ENCODE assay signal across 9 mouse cellular contexts in genomic region chr10:38269136-38269535, GRCm38 (mm10).
DNase-seq lines count a peak whose midpoint lies in the region; ATAC-seq and TF ChIP-seq lines count a peak whose summit lies in the region.
"Had no signal": no experiment of that assay in that cellular context is flagged by ENCODE, and none has a peak within 500 bp of the region (broad histone marks: within the 10 kb centered on the region; RNA-seq: fewer than 3 reads in every experiment).

No protein-coding gene starts in this region.

- no peaks in the 10 kb centered on the region for H3K36me3 ChIP-seq in intestine, postnatal 0 days (ENCODE audit: control insufficient read depth, insufficient read depth)
- no peaks in the 10 kb centered on the region for H3K36me3 ChIP-seq in intestine, embryonic 16.5 days (ENCODE audit: control insufficient read depth, insufficient read depth, low read length)
- H3K36me3 ChIP-seq in CH12.LX (replicated peaks in 1 of 2; ENCODE audit: control insufficient read depth in 1 of 2, insufficient read depth in 1 of 2, low read length in 1 of 2) = no peaks in the 10 kb centered on the region
- H3K36me3 ChIP-seq: liver, embryonic 15.5 days had no signal

- H3K4me3 ChIP-seq in intestine, postnatal 0 days (ENCODE audit: low read depth, low read length) = no peak overlapping the region
- no peak overlapping the region for H3K4me3 ChIP-seq in intestine, embryonic 16.5 days (ENCODE audit: low read length)
- H3K4me3 ChIP-seq in CH12.LX (replicated peaks in 1 of 3; ENCODE audit: low read depth in 2 of 3, low read length in 2 of 3, poor library complexity in 1 of 3) = no peak overlapping the region
- H3K4me3 ChIP-seq: liver, embryonic 15.5 days had no signal

- in situ Hi-C loops in CH12.LX (cut with MboI; ENCODE audit: low pct_ligation_motif_present, low pct_unique_long_range_greater_than_20kb, low sequenced_read_pairs) = no loop called here

- ATAC-seq in intestine, postnatal 0 days = no peak
- ATAC-seq in intestine, embryonic 16.5 days = no peak

- H3K4me1 ChIP-seq in intestine, postnatal 0 days (replicated peaks; ENCODE audit: control insufficient read depth, insufficient read depth, low read length) = no peaks in the 10 kb centered on the region
- no peaks in the 10 kb centered on the region for H3K4me1 ChIP-seq in intestine, embryonic 16.5 days (ENCODE audit: control insufficient read depth, insufficient read depth, low read length)
- no peaks in the 10 kb centered on the region for H3K4me1 ChIP-seq in CH12.LX (ENCODE audit: control insufficient read depth in 1 of 2, insufficient read depth in 2 of 2)
- H3K4me1 ChIP-seq: liver, embryonic 15.5 days had no signal

- dilution Hi-C loops in CH12.LX (cut with MboI; ENCODE audit: extremely low pct_ligation_motif_present, extremely low pct_unique_long_range_greater_than_20kb, low sequenced_read_pairs) = no loop called here

- no peak overlapping the region for H3K27ac ChIP-seq in intestine, postnatal 0 days (ENCODE audit: low read depth, low read length)
- no peak overlapping the region for H3K27ac ChIP-seq in intestine, embryonic 16.5 days (ENCODE audit: low read length)
- H3K27ac ChIP-seq in CH12.LX (ENCODE audit: insufficient read depth, low read depth) = no peak overlapping the region
- H3K27ac ChIP-seq: liver, embryonic 15.5 days had no signal

- no peaks in the 10 kb centered on the region for H3K79me2 ChIP-seq in CH12.LX (replicated peaks; ENCODE audit: control insufficient read depth, extremely low read depth, insufficient read depth, poor library complexity, severe bottlenecking)

- peak; percentile 60 for TF ChIP-seq CTCF in intestine, postnatal 0 days (IDR thresholded peaks at IDR 0.05; ENCODE audit: low read depth)
- peak in 1 of 2 experiments; percentile 44; a peak in 2 of 4 replicates for TF ChIP-seq CTCF in CH12.LX (conservative IDR thresholded peaks at IDR 0.05 in 1 of 2, IDR thresholded peaks at IDR 0.05 in 1 of 2; ENCODE audit: low read depth in 2 of 2, low read length in 2 of 2)

- no peaks in the 10 kb centered on the region for H3K27me3 ChIP-seq in intestine, postnatal 0 days (replicated peaks; ENCODE audit: control insufficient read depth, insufficient read depth, low read length)
- H3K27me3 ChIP-seq in intestine, embryonic 16.5 days (replicated peaks; ENCODE audit: control insufficient read depth, insufficient read depth, low read length) = no peaks in the 10 kb centered on the region
- no peaks in the 10 kb centered on the region for H3K27me3 ChIP-seq in CH12.LX (replicated peaks)
- H3K27me3 ChIP-seq: liver, embryonic 15.5 days had no signal

- DNase-seq in CH12.LX (ENCODE audit: extremely low read depth) = peak; percentile 37
- DNase-seq in adrenal gland, postnatal 10 days = peak; percentile 42
- DNase-seq in kidney, postnatal 36 days = peak; percentile 5 to 44
- DNase-seq in right cerebral cortex, postnatal 36 days (ENCODE audit: low spot score in 2 of 2) = no peak
- no peak for DNase-seq in testis, postnatal 10 days (ENCODE audit: low spot score)
- DNase-seq in layer of hippocampus, postnatal 10 days (ENCODE audit: low spot score in 2 of 2) = no peak

- H3K9me3 ChIP-seq in intestine, postnatal 0 days (ENCODE audit: control insufficient read depth) = no peaks in the 10 kb centered on the region
- H3K9me3 ChIP-seq in intestine, embryonic 16.5 days (ENCODE audit: control insufficient read depth, low read length) = no peaks in the 10 kb centered on the region
- H3K9me3 ChIP-seq in CH12.LX (replicated peaks; ENCODE audit: low read length) = no peaks in the 10 kb centered on the region
- H3K9me3 ChIP-seq: liver, embryonic 15.5 days had no signal

- WGBS in intestine, postnatal 0 days = 91% methylated on average over 1 of the region's 1 CpGs
- 92% methylated on average over 1 of the region's 1 CpGs for WGBS in intestine, embryonic 16.5 days

- TF ChIP-seq POLR2A in CH12.LX (IDR thresholded peaks at IDR 0.05; ENCODE audit: low read depth, low read length) = no peak

- TF ChIP-seq EP300 in CH12.LX (IDR thresholded peaks at IDR 0.05; ENCODE audit: low read length) = no peak

- peak; percentile 65 for TF ChIP-seq RAD21 in CH12.LX (IDR thresholded peaks at IDR 0.05; ENCODE audit: low read depth, low read length)

- H3K9ac ChIP-seq in intestine, postnatal 0 days (ENCODE audit: low read depth, low read length) = no peak overlapping the region
- H3K9ac ChIP-seq in intestine, embryonic 16.5 days (ENCODE audit: low read depth, low read length) = no peak overlapping the region
- no peak overlapping the region for H3K9ac ChIP-seq in CH12.LX (ENCODE audit: insufficient read depth, low read depth)
- H3K9ac ChIP-seq: liver, embryonic 15.5 days had no signal

- no peak overlapping the region for H3K4me2 ChIP-seq in intestine, postnatal 0 days (replicated peaks; ENCODE audit: low read depth)
- H3K4me2 ChIP-seq in intestine, embryonic 16.5 days (ENCODE audit: low read depth, low read length) = no peak overlapping the region
- H3K4me2 ChIP-seq in CH12.LX (ENCODE audit: insufficient read depth, low read depth, poor library complexity, severe bottlenecking) = no peak overlapping the region
- H3K4me2 ChIP-seq: liver, embryonic 15.5 days had no signal

TF ChIP-seq in CH12.LX, 34 proteins besides CTCF, POLR2A, EP300 and RAD21:
- TF ChIP-seq NRF1 (IDR thresholded peaks at IDR 0.05; ENCODE audit: low read depth, low read length) (no peak), MAFK (IDR thresholded peaks at IDR 0.05; ENCODE audit: insufficient replicate concordance, low read length) (no peak), CHD1 (IDR thresholded peaks at IDR 0.05; ENCODE audit: low read depth, low read length) (no peak), SMC3 (IDR thresholded peaks at IDR 0.05; ENCODE audit: low read depth, low read length) (peak; percentile 43), TCF12 (IDR thresholded peaks at IDR 0.05; ENCODE audit: low read depth, low read length) (no peak), RCOR1 (conservative IDR thresholded peaks at IDR 0.05; ENCODE audit: low read depth, low read length) (no peak)

Comparison
In these comparisons a context has a peak if more than half of its experiments do, and no peak if none do; other contexts are left out.
1. DNase-seq: peak in CH12.LX (single experiment), adrenal gland, postnatal 10 days (single experiment) and kidney, postnatal 36 days (2 of 2); none in right cerebral cortex, postnatal 36 days (0 of 2), testis, postnatal 10 days (single experiment) and layer of hippocampus, postnatal 10 days (0 of 2).